Mouse (Mus musculus): Measurements from ENCODE around the gene Rflnb. TPM values are rescaled to one million over a fixed set of nuclear protein-coding genes. Genes with fewer than 3 reads are reported as not detected.

Rflnb gene
- polyA plus RNA-seq (2015; fragmentation: Nextera tagmentation; extraction: Ambion mirVana): 27.7 and 30.6 TPM in 2 replicates

DNA sequence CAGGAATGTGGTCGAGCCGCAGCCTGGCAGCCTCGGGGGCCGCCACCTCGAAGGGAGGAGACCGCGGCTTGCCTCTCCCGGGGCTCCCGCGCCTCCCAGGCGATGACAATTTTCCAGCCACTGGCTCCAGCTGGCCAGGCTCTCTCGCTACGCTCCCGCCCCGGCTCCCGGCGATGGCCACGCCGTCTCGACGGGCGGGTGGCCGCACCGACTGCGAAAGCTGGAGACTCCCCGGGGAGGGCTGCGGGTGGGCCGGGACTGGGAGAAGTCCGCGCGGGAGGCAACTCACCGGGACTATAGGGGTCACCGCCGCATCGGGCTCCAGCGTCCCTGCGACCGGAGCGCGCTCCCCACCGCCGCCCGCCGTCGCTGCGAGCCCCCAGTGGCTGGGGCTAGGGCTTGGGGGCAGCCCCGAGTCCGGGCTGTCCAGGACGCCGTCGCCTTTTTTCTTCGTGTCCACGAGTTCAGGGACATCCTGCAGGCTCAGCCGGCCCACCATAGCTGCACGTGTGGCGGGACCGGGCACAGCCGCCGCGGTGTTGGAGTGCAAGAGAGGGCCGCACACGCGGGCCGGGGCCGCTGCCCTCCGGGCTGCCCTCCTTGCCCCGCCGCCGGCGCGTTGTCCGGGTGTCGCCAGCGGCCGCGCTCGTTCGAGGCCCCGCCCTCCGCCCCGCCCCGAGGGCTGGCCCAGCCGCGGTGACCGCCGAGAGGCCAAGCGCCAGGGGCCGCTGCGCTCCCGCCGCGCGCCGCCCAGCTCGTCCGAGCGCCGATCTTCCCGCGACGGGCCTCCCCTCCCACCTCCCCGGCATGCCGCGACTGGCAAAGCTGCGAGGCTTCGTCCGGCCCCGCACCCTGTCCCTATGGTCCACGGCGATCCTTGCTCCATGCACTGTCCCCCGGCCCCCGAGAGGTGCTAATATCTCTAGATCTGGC, at the start of gene Rflnb:
TSS of gene Rflnb (minus strand) at position 644 of the 933 bp plus-strand sequence.
- peak within 1 kb of the TSS; percentile 70 for H3K9ac ChIP-seq
- WGBS: 1% methylated on average over 92 of the region's 112 CpGs
- peak within 1 kb of the TSS; percentile 81 for H3K4me3 ChIP-seq (replicated peaks)
- peak; percentile 91 for ATAC-seq (replicated peaks; ENCODE audit: low FRiP score)
- H3K27me3 ChIP-seq: peaks cover 5% of the 10 kb centered on the region; the same call in 1 of the 2 replicates
- peak within 1 kb of the TSS; percentile 88 for H3K4me2 ChIP-seq
- peaks cover 11% of the 10 kb centered on the region for H3K36me3 ChIP-seq
- H3K9me3 ChIP-seq (replicated peaks): no peaks in the 10 kb centered on the region
- peak within 1 kb of the TSS; percentile 84 for H3K27ac ChIP-seq
- peaks cover 37% of the 10 kb centered on the region for H3K4me1 ChIP-seq

DNA sequence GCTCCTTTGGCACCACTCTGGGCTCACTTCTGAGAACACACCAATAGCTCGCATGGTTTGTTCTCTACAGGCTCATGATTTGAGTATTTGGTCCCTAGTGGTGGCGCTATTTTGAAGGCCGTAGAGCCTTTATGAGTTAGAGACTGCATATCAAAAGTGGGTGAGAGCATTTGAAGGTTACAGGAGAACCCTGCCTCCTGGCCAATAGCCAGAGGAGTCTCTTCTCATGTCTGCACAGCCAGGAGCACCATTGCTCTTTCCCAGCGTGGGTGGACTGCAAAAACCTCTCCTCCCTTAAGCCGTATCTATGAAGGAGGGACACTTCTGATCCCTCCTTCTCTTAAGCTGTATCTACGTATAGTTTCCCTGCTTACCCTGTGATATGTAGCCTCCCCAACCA, 49.8 kb upstream of the Rflnb start:
- Histone ChIP-seq H3K4me2 (no peak overlapping the region), H3K4me3 (replicated peaks) (no peak overlapping the region), H3K9ac (no peak overlapping the region), H3K36me3 (peaks cover 46% of the 10 kb centered on the region), H3K9me3 (replicated peaks) (no peaks in the 10 kb centered on the region), H3K4me1 (peaks cover 4% of the 10 kb centered on the region; the same call in 1 of the 2 replicates), H3K27me3 (no peaks in the 10 kb centered on the region), H3K27ac (no peak overlapping the region)
- no peak for ATAC-seq (replicated peaks; ENCODE audit: low FRiP score)
- WGBS: 86% methylated on average over 6 of the region's 6 CpGs

GRCm38 (mm10) chr11:76074296-76075093, 46.9 kb upstream of the Rflnb start:
- no peak for ATAC-seq (replicated peaks; ENCODE audit: low FRiP score)
- Histone ChIP-seq H3K9me3 (replicated peaks) (no peaks in the 10 kb centered on the region), H3K4me3 (replicated peaks) (no peak overlapping the region), H3K27me3 (no peaks in the 10 kb centered on the region), H3K36me3 (peaks cover 21% of the 10 kb centered on the region), H3K4me1 (peaks cover 4% of the 10 kb centered on the region; the same call in 1 of the 2 replicates), H3K27ac (no peak overlapping the region), H3K9ac (no peak overlapping the region), H3K4me2 (no peak overlapping the region)
- 51% methylated on average over 11 of the region's 11 CpGs for WGBS

DNA sequence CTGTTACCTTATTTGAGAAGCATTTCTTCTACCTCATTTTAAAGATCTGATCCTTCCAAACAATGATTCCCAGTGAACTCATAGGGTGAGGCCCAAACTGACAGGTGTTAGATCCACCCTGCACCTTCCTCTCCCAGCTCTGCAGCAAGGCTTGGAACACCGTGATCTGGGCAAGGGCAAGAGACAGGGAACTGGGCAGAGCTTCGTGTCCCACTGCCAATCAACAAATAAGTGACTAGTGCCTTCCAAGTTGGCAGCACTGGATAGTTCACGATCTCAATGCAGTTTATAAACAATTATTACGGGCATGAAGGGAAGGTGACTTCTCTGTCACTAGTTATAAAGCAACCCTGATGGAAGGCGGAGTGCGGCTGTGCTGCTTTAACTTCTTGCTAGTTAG, 42.2 kb upstream of the Rflnb start:
- WGBS: 84% methylated on average over 6 of the region's 6 CpGs
- H3K4me1 ChIP-seq: peaks cover 1% of the 10 kb centered on the region; the same call in 1 of the 2 replicates
- no peak overlapping the region for H3K27ac ChIP-seq
- H3K9ac ChIP-seq: no peak overlapping the region
- no peak overlapping the region for H3K4me3 ChIP-seq (replicated peaks)
- H3K27me3 ChIP-seq: no peaks in the 10 kb centered on the region
- H3K9me3 ChIP-seq (replicated peaks): no peaks in the 10 kb centered on the region
- ATAC-seq (replicated peaks; ENCODE audit: low FRiP score): no peak
- 0 out of 2 replicates have a peak, but pooled peaks cover 6% of the 10 kb centered on the region for H3K36me3 ChIP-seq
- no peak overlapping the region for H3K4me2 ChIP-seq

DNA sequence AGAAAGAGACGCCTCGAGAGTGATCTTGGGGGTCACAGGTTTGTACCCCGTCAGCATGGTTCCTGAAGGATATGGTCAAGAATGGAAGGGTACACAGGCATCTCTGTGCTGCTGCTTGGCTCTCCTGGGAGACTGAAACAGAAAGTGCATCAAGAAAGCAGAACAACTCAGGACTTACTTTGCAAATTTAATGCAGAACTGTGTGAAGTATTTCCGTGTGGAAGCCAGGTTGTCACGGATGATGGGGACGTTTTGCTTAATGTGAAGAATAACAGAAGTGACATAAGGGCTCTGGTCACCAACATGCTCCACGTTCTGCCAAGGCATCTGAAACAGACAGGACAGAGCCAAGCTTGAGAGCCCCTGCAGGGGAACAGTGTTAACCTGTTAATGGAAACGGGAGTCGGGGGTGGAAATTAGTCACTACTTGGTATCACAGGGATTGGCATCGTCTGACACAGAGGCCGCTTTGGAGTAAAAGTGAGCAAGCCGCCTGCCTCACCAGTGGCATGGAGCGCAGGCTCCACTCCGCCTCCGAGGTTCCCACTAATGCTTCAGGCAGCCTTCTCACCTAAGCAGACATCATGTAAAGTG, 39.1 kb upstream of the Rflnb start:
- no peak for ATAC-seq (replicated peaks; ENCODE audit: low FRiP score)

DNA sequence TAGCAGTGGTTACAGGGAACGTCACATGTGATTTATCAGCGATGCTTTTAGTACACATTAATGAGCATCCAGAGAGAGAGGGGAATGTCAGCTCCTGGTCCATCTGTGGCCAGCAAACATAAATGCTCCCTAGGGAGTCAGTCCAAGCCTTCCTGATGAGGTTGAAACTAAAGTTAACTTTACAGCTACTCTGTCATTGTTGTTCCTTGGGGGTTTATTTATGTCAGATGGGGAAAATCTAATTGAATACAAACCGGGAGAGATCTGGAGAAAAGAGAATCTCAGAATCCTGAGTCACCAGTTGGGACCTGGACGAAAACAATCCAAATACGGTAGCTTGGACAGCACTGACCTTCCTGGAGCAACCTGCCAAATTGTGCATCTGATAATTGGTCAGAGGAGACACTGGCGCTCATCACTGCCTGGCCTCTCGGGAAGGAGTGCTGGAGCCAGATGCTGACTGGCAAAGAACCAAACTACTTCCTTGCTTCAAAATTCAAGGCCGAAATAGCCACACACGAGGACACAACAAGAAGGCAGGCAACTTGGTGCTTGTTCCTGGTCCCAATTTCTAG, 38.0 kb upstream of the Rflnb start:
- H3K27me3 ChIP-seq: no peaks in the 10 kb centered on the region
- 60% methylated on average over 9 of the region's 9 CpGs for WGBS
- H3K4me2 ChIP-seq: no peak overlapping the region
- no peak overlapping the region for H3K4me3 ChIP-seq (replicated peaks)
- no peaks in the 10 kb centered on the region for H3K9me3 ChIP-seq (replicated peaks)
- H3K36me3 ChIP-seq: peaks cover 23% of the 10 kb centered on the region
- H3K9ac ChIP-seq: no peak overlapping the region
- peaks cover 4% of the 10 kb centered on the region for H3K4me1 ChIP-seq
- H3K27ac ChIP-seq: no peak overlapping the region
- ATAC-seq (replicated peaks; ENCODE audit: low FRiP score): no peak

More for the DNA sequence above, 39.1 kb upstream of the Rflnb start:
- no peaks in the 10 kb centered on the region for H3K4me1 ChIP-seq
- no peaks in the 10 kb centered on the region for H3K9me3 ChIP-seq (replicated peaks)
- 87% methylated on average over 15 of the region's 15 CpGs for WGBS
- H3K27me3 ChIP-seq: no peaks in the 10 kb centered on the region
- H3K4me3 ChIP-seq (replicated peaks): no peak overlapping the region
- no peak overlapping the region for H3K9ac ChIP-seq
- H3K36me3 ChIP-seq: peaks cover 19% of the 10 kb centered on the region
- H3K27ac ChIP-seq: no peak overlapping the region
- H3K4me2 ChIP-seq: no peak overlapping the region

GRCm38 (mm10) chr11:76064411-76064810, 36.8 kb upstream of the Rflnb start:
- Histone ChIP-seq H3K27ac (no peak overlapping the region), H3K4me3 (replicated peaks) (no peak overlapping the region), H3K9me3 (replicated peaks) (no peaks in the 10 kb centered on the region), H3K4me2 (no peak overlapping the region), H3K4me1 (peaks cover 16% of the 10 kb centered on the region), H3K27me3 (no peaks in the 10 kb centered on the region), H3K36me3 (peaks cover 23% of the 10 kb centered on the region), H3K9ac (no peak overlapping the region)
- WGBS: 91% methylated on average over 7 of the region's 7 CpGs
- ATAC-seq (replicated peaks; ENCODE audit: low FRiP score): no peak

- WGBS: 90% methylated on average over 2 of the region's 2 CpGs
- H3K4me2 ChIP-seq: no peak overlapping the region
- H3K4me3 ChIP-seq (replicated peaks): no peak overlapping the region
- no peak overlapping the region for H3K9ac ChIP-seq
- peaks cover 23% of the 10 kb centered on the region for H3K36me3 ChIP-seq
- peaks cover 26% of the 10 kb centered on the region for H3K4me1 ChIP-seq
- ATAC-seq (replicated peaks; ENCODE audit: low FRiP score): no peak
- H3K27me3 ChIP-seq: no peaks in the 10 kb centered on the region
- H3K9me3 ChIP-seq (replicated peaks): no peaks in the 10 kb centered on the region
- H3K27ac ChIP-seq: peak overlapping the region; percentile 84
These were observed 33.3 kb upstream of the Rflnb start for GRCm38 (mm10) chr11:76060906-76061305.

- Histone ChIP-seq H3K27ac (peak overlapping the region; percentile 84), H3K4me2 (0 out of 2 replicates have a peak overlapping the region, but pooled peaks have one; percentile 10), H3K9me3 (replicated peaks) (no peaks in the 10 kb centered on the region), H3K9ac (no peak overlapping the region), H3K4me1 (peaks cover 26% of the 10 kb centered on the region), H3K27me3 (no peaks in the 10 kb centered on the region), H3K4me3 (replicated peaks) (no peak overlapping the region), H3K36me3 (peaks cover 23% of the 10 kb centered on the region)
- ATAC-seq (replicated peaks; ENCODE audit: low FRiP score): peak; percentile 88
- 20% methylated on average over 7 of the region's 7 CpGs for WGBS
These were observed 32.4 kb upstream of the Rflnb start for GRCm38 (mm10) chr11:76059971-76060370.

- WGBS: 27% methylated on average over 3 of the region's 3 CpGs
- H3K9ac ChIP-seq: no peak overlapping the region
- H3K36me3 ChIP-seq: peaks cover 3% of the 10 kb centered on the region; the same call in 1 of the 2 replicates
- H3K4me1 ChIP-seq: peaks cover 26% of the 10 kb centered on the region
- no peak overlapping the region for H3K4me3 ChIP-seq (replicated peaks)
- no peak for ATAC-seq (replicated peaks; ENCODE audit: low FRiP score)
- H3K4me2 ChIP-seq: no peak overlapping the region
- no peaks in the 10 kb centered on the region for H3K27me3 ChIP-seq
- no peaks in the 10 kb centered on the region for H3K9me3 ChIP-seq (replicated peaks)
- H3K27ac ChIP-seq: no peak overlapping the region
These were observed 28.9 kb upstream of the Rflnb start for GRCm38 (mm10) chr11:76056487-76056886.

GRCm38 (mm10) chr11:76052496-76052895, 24.9 kb upstream of the Rflnb start:
- no peak for ATAC-seq (replicated peaks; ENCODE audit: low FRiP score)
- Histone ChIP-seq H3K27me3 (no peaks in the 10 kb centered on the region), H3K4me1 (no peaks in the 10 kb centered on the region), H3K9me3 (replicated peaks) (no peaks in the 10 kb centered on the region), H3K4me3 (replicated peaks) (no peak overlapping the region), H3K27ac (no peak overlapping the region), H3K4me2 (no peak overlapping the region), H3K36me3 (no peaks in the 10 kb centered on the region; the same call in 1 of the 2 replicates), H3K9ac (no peak overlapping the region)
- WGBS: 91% methylated on average over 5 of the region's 5 CpGs
